Mouse (Mus musculus) frontal cortex, postnatal 25 days (tissue): Measurements from ENCODE around the gene Tnfrsf13c.

Experiments
- DNase-seq, 2 experiments: peaks; one replicate each; pipeline ENCODE4 v3.0.0; 2022; ENCODE audit warnings: low spot score in 2 of 2

Tnfrsf13c gene

GRCm38 (mm10) chr15:82207504-82208219 lies 16.5 kb downstream of the Tnfrsf13c start:
- DNase-seq, result no peak

GRCm38 (mm10) chr15:82207105-82207459 lies 17.1 kb downstream of the Tnfrsf13c start:
- no peak for DNase-seq

GRCm38 (mm10) chr15:82206365-82207104 lies 17.6 kb downstream of the Tnfrsf13c start:
- no peak for DNase-seq

- no peak for DNase-seq
Observed at GRCm38 (mm10) chr15:82204680-82205371, 19.3 kb downstream of the Tnfrsf13c start.

GRCm38 (mm10) chr15:82203611-82204351 lies 20.4 kb downstream of the Tnfrsf13c start:
- no peak for DNase-seq

- DNase-seq, result no peak
Observed at GRCm38 (mm10) chr15:82203090-82203489, 21.1 kb downstream of the Tnfrsf13c start.

GRCm38 (mm10) chr15:82202086-82202485 lies 22.1 kb downstream of the Tnfrsf13c start:
- no peak for DNase-seq

- DNase-seq, result no peak
Observed at GRCm38 (mm10) chr15:82199546-82199945, 24.6 kb downstream of the Tnfrsf13c start.

- no peak for DNase-seq
Observed at GRCm38 (mm10) chr15:82198342-82198741, 25.8 kb downstream of the Tnfrsf13c start.

- no peak for DNase-seq
Observed at GRCm38 (mm10) chr15:82197937-82198336, 26.2 kb downstream of the Tnfrsf13c start.

GRCm38 (mm10) chr15:82197246-82197750 lies 26.9 kb downstream of the Tnfrsf13c start:
- no peak for DNase-seq

- no peak for DNase-seq
Observed at GRCm38 (mm10) chr15:82196300-82196699, 27.9 kb downstream of the Tnfrsf13c start.

GRCm38 (mm10) chr15:82192617-82193016 lies 31.6 kb downstream of the Tnfrsf13c start:
- DNase-seq, result no peak

GRCm38 (mm10) chr15:82188481-82189240 lies 35.5 kb downstream of the Tnfrsf13c start:
- no peak for DNase-seq

- DNase-seq, result no peak
Observed at GRCm38 (mm10) chr15:82187924-82188323, 36.2 kb downstream of the Tnfrsf13c start.

- DNase-seq, result no peak
Observed at GRCm38 (mm10) chr15:82187401-82187800, 36.8 kb downstream of the Tnfrsf13c start.

- DNase-seq, result no peak
Observed at GRCm38 (mm10) chr15:82186931-82187330, 37.2 kb downstream of the Tnfrsf13c start.

GRCm38 (mm10) chr15:82186131-82186530 lies 38.0 kb downstream of the Tnfrsf13c start:
- no peak for DNase-seq

GRCm38 (mm10) chr15:82185062-82185783 lies 38.9 kb downstream of the Tnfrsf13c start:
- DNase-seq, result no peak

- no peak for DNase-seq
Observed at GRCm38 (mm10) chr15:82184656-82185055, 39.5 kb downstream of the Tnfrsf13c start.
